Mouse (Mus musculus) macrophage (primary cell): ENCODE results near the gene Dot1l. TPM values are rescaled to one million over a fixed set of nuclear protein-coding genes. Genes with fewer than 3 reads are reported as not detected.

ENCODE experiments used
- H3K27ac ChIP-seq: fragments of 350-480 bp; formaldehyde crosslinking; 2 replicates; pipeline ENCODE4 v1.9.0; 2021
- H3K36me3 ChIP-seq: fragments of 350-480 bp; formaldehyde crosslinking; 2 replicates; pipeline ENCODE4 v1.9.0; 2021; ENCODE audit errors: inconsistent target
- H3K4me3 ChIP-seq: fragments of 350-480 bp; formaldehyde crosslinking; 2 replicates; pipeline ENCODE4 v1.9.0; 2021; ENCODE audit errors: inconsistent target
- H3K79me2 ChIP-seq: fragments of 350-480 bp; formaldehyde crosslinking; 2 replicates; pipeline ENCODE4 v1.9.0; 2021; ENCODE audit errors: inconsistent target
- WGBS: methylation state at CpG from one replicate; pipeline ENCODE4 v1.1.7; 2026; ENCODE audit warnings: inconsistent platforms; ENCODE audit not compliant: missing documents; 5-methylcytosine and 5-hydroxymethylcytosine counted together
- polyA plus RNA-seq: library from polyadenylated mRNA; stranded (reverse); fragments of 250-400 nt; gene quantifications from 3 replicates; pipeline ENCODE4 v1.2.4, GENCODE M21; 2018; ENCODE audit warnings: inconsistent platforms
- total RNA-seq, 78 experiments: library from RNA; depleted of rRNA; stranded (reverse); fragments of 250-400 nt; gene quantifications; 1 replicate in 9 of 78; 2 replicates in 24 of 78; 3 replicates in 43 of 78; 4 replicates in 2 of 78; pipeline ENCODE4 v1.2.4; 2018; ENCODE audit warnings: inconsistent platforms in 56 of 78

The Dot1l gene
- total RNA-seq (2018; cell fraction: chromatin; rRNA removed), result 100 to 1,000 TPM; 133 to 984 (median 197) TPM
- 10 to 100 TPM; 15.7 to 74.8 (median 21.9) TPM for total RNA-seq (2018; cell fraction: cytosol; rRNA removed)
- 100 to 1,000 TPM in 14 of 26 experiments, 10 to 100 TPM in 12; 57.3 to 320 (median 104) TPM for total RNA-seq (2018; cell fraction: nucleus; rRNA removed)
- 14.1 to 16.7 TPM (median 15.1 TPM) in 3 replicates for polyA plus RNA-seq

DNA sequence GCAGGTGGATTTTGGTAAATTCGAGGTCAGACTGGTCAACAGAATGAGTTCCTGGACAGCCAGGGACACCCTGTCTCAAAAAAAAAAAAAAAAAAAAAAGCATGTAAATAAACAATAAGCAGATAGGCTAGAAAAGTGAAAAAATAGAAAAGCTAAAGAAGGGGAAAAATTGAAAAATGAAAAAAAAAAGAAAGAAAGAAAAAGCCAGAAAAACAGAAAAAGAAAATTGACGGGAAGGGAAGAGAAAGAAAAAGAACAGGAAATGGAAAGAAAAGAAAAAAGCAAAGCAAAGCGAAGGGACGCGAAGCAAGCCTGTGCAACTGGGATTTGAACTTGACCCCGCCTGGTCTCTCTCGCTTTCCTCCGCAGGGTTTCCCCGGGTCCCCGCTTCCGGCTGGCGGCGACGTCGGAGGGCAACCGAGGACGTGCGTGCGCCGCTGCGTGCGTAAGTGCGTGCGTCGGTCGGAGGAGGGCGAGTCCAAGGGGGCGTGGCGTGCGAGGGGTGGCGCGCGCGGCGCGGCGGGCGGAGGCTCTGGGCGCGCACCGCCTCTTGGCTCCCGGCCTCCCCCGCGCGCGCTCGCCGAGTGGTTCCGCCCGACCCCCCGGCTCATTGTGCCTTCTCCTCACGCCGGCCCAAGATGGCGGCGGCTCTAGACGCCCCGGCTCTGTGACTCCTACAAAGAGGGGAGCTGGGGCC, at the start of gene Dot1l:
TSS of gene Dot1l (plus strand) at position 613 of the 697 bp plus-strand sequence.
- under 1% methylated on average over 56 of the region's 57 CpGs for WGBS
- Histone ChIP-seq H3K4me3 (peak within 1 kb of the TSS; percentile 79), H3K36me3 (no peaks in the 10 kb centered on the region), H3K79me2 (peaks cover 43% of the 10 kb centered on the region), H3K27ac (peak within 1 kb of the TSS; percentile 55)

DNA sequence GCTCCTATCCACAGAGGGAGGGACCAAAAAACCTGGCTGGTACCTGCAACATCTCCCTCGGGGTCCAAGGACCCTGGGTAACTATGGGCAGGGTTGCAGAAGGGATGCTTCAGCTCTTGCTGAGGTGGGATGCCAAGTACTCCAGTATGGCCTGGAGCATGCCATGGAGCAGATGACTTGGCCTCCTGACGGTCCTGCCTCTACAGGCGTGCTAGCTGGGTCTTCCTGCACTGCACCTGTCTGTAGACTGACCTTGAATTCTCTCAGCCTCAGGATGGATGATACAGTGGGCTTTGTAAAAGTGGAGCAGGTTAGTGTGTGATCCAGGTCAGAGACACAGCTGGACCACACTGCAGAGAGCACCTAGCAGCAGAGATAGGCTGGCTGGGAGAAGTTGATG, 49.5 kb upstream of the Dot1l start:
- WGBS, result 85% methylated on average over 3 of the region's 3 CpGs
- peaks cover 11% of the 10 kb centered on the region for H3K79me2 ChIP-seq
- H3K36me3 ChIP-seq, result peaks cover 37% of the 10 kb centered on the region
- no peak overlapping the region for H3K4me3 ChIP-seq
- H3K27ac ChIP-seq, result no peak overlapping the region

DNA sequence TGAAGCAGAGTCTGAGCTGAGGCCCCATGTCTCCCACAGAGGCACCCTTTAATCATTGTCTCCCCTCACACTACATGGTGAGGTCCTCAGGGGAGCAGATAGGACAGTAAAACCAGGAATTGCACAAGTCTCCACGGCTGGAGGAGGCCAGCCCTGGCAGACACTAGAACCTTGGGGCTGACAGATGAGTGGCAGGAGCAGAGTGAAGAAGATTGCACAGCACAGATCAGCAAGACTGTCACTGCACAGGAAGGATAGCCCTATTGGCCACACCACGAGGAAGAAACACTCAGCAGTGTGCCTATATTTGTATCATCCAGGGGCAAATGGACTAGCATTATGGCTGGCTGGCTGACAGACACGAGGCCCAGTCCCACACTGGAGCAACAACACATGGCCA, 44.2 kb upstream of the Dot1l start:
- Histone ChIP-seq H3K27ac (no peak overlapping the region), H3K4me3 (no peak overlapping the region), H3K36me3 (peaks cover 89% of the 10 kb centered on the region), H3K79me2 (no peaks in the 10 kb centered on the region)
- 83% methylated on average over 3 of the region's 3 CpGs for WGBS

DNA sequence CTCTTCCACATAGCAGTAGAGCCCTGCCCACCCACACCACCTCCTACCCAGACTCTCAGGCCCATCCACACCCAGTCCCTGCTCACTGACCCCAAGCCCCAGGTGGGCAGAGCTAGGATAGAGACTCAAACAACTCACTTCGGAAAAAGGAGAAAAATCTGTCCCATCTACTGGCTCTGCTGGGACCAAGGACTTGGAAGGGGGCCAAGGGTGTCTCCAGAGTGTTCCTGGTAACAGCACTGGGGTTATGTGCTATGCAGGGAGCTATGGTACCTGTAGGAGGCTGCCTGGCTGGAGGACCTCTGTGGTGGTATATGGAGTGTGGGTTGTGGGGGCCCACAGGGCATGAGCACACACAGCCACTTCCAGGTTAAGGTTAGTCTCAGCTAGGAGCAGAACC, 37.7 kb upstream of the Dot1l start:
- Histone ChIP-seq H3K4me3 (no peak overlapping the region), H3K27ac (no peak overlapping the region), H3K79me2 (peaks cover 19% of the 10 kb centered on the region; the same call in 1 of the 2 replicates), H3K36me3 (peaks cover 98% of the 10 kb centered on the region)
- 63% methylated on average over 1 of the region's 1 CpGs for WGBS

DNA sequence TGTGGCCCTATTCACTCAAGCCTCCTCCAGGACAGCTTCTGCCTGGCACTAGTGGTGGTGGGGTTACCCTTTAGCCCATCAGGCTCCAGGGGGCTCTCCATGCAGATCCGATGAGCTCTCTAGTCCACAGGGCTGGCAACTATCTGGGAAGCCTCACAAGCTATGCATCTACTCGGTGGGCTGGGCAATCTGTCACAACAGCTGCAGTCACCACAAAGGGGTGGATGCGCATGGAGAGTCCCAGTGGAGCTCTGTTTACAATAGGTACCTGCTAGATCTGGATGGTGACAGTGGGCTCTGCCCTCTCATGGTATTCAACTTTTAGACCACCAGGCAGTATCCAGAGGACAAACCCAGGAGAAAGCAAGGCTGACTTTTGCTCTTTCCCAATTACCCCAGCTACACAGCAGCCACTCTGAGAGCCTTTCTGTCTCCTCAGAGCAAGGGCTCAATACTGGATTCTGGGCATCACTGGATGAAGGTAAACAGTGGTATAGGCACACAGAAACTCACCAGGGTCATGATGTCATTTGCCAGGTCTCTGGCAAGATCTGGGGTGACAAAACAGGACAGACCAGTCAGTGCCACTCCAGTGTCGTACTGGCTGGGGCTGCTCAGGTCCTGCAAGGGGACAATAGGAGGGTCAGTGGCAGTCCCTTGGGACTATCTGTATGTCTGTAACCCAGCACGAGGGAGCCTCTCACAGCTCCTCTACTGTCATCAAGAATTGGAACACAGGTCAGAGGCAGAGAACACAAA, 27.5 kb upstream of the Dot1l start:
- WGBS, result 95% methylated on average over 5 of the region's 5 CpGs

DNA sequence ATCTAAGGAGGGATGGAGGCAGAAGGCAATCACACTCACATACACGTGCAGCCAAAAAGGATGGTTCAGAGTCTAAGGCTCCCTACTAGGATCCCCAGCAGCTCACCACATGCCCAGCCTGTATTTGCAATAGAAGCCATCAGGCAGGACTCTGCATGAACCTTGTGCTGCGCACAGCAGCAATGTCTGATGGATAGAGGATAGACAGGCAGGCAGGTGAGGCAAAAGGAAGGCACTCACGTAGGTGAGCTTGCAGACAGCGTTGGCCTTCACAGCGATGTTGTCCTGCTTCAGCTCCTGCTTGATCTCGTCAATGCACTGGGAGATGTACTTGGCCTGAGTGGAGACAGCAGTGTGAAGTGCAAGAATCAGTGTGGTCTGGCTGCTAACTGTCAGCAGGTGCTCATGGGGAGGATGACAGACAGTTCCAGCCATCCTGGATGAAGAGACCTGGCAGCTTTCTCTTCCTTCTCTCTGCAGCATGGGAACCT, 22.4 kb upstream of the Dot1l start:
- H3K27ac ChIP-seq, result no peak overlapping the region
- 94% methylated on average over 6 of the region's 6 CpGs for WGBS
- H3K79me2 ChIP-seq, result peaks cover 100% of the 10 kb centered on the region
- peaks cover 68% of the 10 kb centered on the region for H3K36me3 ChIP-seq
- H3K4me3 ChIP-seq, result no peak overlapping the region

More for the DNA sequence above, 27.5 kb upstream of the Dot1l start:
- Histone ChIP-seq H3K27ac (no peak overlapping the region), H3K4me3 (no peak overlapping the region), H3K79me2 (peaks cover 93% of the 10 kb centered on the region), H3K36me3 (peaks cover 97% of the 10 kb centered on the region)

DNA sequence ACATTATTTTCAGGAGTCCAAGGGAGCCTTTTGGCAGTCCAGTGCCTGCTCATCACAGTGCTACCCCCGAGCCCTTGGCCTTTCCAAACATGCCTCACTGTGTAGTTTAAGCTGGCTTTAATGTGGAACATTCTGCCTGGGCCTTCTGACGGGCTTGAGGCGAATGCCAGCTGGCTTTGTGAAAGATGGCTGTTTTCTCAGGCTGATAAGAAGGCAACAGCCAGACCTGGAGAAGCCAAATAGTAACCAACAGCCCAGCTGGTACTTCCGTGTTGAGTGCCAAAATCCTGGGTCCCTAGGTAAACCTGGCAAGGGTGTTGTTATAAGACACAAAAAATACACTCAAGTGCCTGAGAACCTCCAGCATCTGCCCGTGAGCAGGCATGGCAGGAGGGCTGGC, 18.3 kb upstream of the Dot1l start:
- H3K27ac ChIP-seq, result no peak overlapping the region
- WGBS, result 78% methylated on average over 5 of the region's 5 CpGs

DNA sequence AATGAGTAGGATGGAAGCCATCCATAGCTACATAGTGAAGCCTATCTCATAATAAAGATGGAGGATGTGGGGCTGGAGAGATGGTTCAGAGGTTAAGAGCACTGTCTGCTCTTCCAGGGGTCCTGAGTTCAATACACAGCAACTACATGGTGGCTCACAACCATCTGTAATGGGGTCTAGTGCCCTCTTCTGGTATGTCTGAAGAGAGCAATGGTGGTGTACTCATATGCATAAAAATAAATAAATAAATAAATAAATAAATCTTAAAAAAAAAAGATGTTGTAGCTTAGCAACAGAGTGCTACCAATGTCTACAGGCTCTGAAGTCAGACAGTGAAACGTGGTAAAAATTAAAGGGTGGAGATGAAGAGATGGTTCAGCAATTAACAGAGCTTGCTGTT, 16.3 kb upstream of the Dot1l start:
- Histone ChIP-seq H3K79me2 (peaks cover 84% of the 10 kb centered on the region), H3K36me3 (peaks cover 10% of the 10 kb centered on the region; the same call in 1 of the 2 replicates), H3K4me3 (no peak overlapping the region), H3K27ac (no peak overlapping the region)
- WGBS, result 85% methylated on average over 1 of the region's 1 CpGs

More for the DNA sequence above, 18.3 kb upstream of the Dot1l start:
- Histone ChIP-seq H3K79me2 (peaks cover 100% of the 10 kb centered on the region), H3K4me3 (no peak overlapping the region), H3K36me3 (peaks cover 28% of the 10 kb centered on the region; the same call in 1 of the 2 replicates)

DNA sequence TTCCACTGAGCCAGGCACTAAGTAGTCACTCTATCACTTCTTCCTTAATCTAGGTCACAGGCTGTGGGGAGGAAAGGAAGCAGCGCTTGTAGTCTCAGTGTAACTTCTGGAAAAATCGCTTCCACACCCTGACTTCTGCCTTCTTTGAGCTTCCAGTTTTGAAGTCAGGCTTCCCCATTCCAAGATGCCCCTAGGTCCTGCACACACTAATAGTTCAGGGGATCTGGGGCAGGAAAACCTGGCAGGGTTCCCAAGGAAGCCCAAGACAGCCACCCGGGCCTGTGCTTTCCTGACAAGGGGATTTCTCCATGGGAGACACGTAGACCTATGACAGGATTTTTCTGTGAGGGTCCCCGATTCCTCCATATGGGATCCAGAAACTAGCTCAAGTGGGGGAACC, 13.9 kb upstream of the Dot1l start:
- WGBS, result 3% methylated on average over 5 of the region's 5 CpGs
- peak overlapping the region; percentile 86 for H3K27ac ChIP-seq

DNA sequence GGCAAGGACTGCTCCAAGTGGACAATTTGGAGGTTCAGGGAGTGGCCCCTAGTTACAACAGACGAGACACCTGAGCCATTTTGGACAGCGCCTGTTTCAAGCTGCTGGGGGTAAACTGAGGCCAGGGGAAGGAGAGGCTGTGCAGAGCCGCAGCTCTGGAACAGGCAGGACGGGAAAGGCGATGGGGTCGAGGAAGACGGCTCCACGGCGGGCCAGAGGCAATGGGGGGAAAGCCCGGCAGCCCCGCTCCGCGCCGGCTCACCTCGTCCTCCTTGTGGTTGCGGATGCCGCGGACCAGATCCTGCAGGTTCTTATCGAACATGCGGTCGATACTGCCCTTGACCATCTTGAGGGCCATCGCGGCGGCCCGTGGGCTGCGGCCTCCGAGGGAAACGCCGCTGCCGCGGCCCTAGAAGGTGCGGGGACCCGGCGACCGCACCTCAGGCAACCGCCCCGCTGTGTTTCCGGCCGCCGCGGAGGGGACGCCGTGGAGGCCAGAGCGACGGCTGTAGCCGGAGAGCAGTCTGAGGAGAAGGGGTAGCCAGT, 13.3 kb upstream of the Dot1l start:
- peak overlapping the region; percentile 93 for H3K4me3 ChIP-seq
- no peaks in the 10 kb centered on the region for H3K36me3 ChIP-seq
- peak overlapping the region; percentile 86 for H3K27ac ChIP-seq
- H3K79me2 ChIP-seq, result peaks cover 54% of the 10 kb centered on the region
- 1% methylated on average over 46 of the region's 46 CpGs for WGBS

More for the DNA sequence above, 13.9 kb upstream of the Dot1l start:
- Histone ChIP-seq H3K79me2 (peaks cover 59% of the 10 kb centered on the region), H3K4me3 (peak overlapping the region; percentile 93), H3K36me3 (no peaks in the 10 kb centered on the region)

DNA sequence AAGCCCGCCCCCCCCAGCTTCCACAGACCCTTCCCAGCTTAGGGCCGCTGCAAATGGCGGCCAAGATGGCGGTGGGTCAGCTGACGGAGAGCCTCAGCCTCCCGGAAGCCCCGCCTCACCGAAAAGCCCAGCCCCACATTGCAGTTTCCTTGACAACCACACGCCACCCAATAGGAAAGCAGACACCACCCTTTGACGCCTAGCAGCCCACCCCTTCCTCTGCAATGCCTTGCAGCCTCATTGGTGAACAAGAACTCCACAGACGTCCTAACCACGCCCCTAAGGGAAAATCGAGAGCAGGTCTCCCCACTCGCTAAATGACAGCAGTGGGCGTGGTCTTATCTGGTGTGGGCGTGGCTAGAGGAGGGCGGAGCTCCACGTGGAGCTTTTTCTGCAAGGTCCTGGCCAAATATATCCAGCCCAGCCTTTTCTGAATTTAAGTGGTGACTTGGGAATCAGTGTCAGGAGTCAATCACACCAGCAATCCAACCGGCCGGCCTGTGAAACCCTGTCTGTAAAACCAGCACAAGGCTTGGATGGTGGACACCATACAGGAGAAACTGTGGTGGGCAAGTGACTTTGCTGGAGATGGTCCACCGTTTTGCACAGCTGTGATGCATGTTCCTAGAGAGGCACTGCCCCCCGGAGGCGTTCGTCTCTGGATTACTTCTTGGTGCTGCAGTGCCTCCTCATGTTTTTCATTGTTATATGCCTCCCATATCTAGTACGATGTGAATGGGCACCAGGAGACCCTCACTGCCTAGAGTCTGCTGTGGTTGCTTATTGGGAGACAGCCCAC, 12.6 kb upstream of the Dot1l start, which contains the start of gene Ap3d1:
TSS of gene Ap3d1 (minus strand) at position 85 of the 799 bp plus-strand sequence.
- Histone ChIP-seq H3K36me3 (no peaks in the 10 kb centered on the region), H3K79me2 (peaks cover 47% of the 10 kb centered on the region), H3K4me3 (peak within 1 kb of the TSS; percentile 93), H3K27ac (peak within 1 kb of the TSS; percentile 86)
- 2% methylated on average over 23 of the region's 25 CpGs for WGBS

DNA sequence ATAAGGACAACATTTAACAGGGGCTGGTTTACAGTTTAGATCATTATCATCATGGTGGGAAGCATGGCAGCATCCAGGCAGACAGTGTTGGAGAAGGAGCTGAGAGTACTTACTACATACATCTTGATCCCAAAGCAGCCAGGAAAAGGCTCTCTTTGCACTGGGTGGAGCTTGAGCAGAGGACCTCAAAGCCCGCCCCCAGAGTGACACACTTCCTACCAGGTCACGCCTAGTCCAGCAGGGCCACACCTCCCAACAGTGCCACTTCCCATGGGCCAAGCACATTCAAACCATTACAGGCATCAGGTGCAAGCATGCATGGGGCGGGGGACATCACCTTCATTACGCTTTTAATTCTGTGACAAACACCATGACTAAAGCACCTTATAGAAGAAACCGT, 10.7 kb upstream of the Dot1l start:
- no peak overlapping the region for H3K4me3 ChIP-seq
- peak overlapping the region; percentile 10; the same call in 1 of the 2 replicates for H3K27ac ChIP-seq
- WGBS, result 47% methylated on average over 3 of the region's 5 CpGs
- peaks cover 28% of the 10 kb centered on the region for H3K79me2 ChIP-seq
- no peaks in the 10 kb centered on the region for H3K36me3 ChIP-seq

DNA sequence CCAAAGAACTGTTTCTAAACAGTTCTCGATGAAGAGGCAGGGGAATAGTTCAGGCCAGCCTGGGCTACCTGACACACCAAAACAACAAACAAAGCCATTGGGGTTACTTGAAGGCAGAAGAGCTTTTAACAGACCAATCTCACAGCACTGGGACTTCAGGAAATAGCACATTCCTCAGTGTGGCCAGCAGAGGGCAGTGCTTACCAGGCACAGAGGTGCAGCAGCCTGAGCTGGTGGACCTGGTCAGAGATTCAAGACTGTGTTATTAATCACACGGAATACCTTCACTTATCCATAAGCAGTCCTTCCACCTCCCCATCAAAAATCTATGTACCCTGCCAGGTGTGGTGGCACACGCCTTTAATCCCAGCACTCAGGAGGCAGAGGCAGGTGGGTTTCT, 7.6 kb upstream of the Dot1l start:
- H3K4me3 ChIP-seq, result no peak overlapping the region
- H3K27ac ChIP-seq, result no peak overlapping the region
- H3K79me2 ChIP-seq, result no peaks in the 10 kb centered on the region
- 18% methylated on average over 3 of the region's 3 CpGs for WGBS
- no peaks in the 10 kb centered on the region for H3K36me3 ChIP-seq

DNA sequence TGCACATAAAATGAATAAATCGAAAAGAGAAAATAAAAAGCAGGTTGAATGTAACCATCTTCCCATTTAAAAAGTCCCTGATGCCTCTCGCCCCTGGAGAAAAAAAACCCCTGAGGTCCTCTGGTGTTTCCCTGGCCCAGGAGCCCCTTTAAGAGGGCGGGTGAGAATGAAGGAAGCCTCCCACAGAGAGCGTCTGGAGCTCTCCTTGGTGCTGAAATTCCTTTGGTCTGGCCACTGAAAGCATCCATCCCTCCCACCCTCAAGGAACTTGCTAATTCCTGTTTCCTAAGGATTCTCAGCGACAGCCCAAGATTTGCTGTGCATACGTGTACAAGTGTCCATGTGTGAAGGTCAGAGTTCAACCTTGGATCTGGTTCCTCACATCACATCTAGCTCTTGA, 6.4 kb upstream of the Dot1l start:
- no peaks in the 10 kb centered on the region for H3K36me3 ChIP-seq
- H3K27ac ChIP-seq, result no peak overlapping the region
- H3K4me3 ChIP-seq, result no peak overlapping the region
- H3K79me2 ChIP-seq, result no peaks in the 10 kb centered on the region
- 14% methylated on average over 6 of the region's 6 CpGs for WGBS
